Mouse (Mus musculus) thymus, adult 2 months (tissue): Measurements from ENCODE around the gene Gm10197.

Experiments
- CTCF ChIP-seq: fragments of 200-500 bp; IDR thresholded peaks from 2 replicates; pipeline ENCODE4 v1.5.1; 2012; ENCODE audit warnings: mild to moderate bottlenecking, control low read depth, low read length, moderate library complexity, borderline replicate concordance; ENCODE audit not compliant: control insufficient read depth, poor library complexity, insufficient read depth; ENCODE audit errors: extremely low read depth
- POLR2A ChIP-seq: fragments of 200-500 bp; IDR thresholded peaks from 2 replicates; pipeline ENCODE4 v1.6.1; 2012; ENCODE audit warnings: mild to moderate bottlenecking, low read length, control low read depth, moderate library complexity; ENCODE audit not compliant: control insufficient read depth, poor library complexity, insufficient read depth; ENCODE audit errors: extremely low read depth

GRCm38 (mm10) chr19:53364551-53364950 is 7.0 kb downstream of the Gm10197 start:
- TF ChIP-seq POLR2A (no peak), CTCF (no peak)
